Mouse (Mus musculus) heart, postnatal 4 days (tissue): ENCODE measurements around the gene Parp11. TPM values are rescaled to one million over a fixed set of nuclear protein-coding genes. Genes with fewer than 3 reads are reported as not detected.
A peak's percentile ranks its signal among the peaks of the same experiment; 100 is the strongest.

ENCODE experiments used
- DNase-seq: peaks from one replicate; pipeline ENCODE4 v3.0.0; 2021
- total RNA-seq, 2 experiments: library from RNA; stranded (reverse); gene quantifications; 2 replicates each; pipeline ENCODE4 v1.2.3; 2021

Gene Parp11
- 10 to 100 TPM; 13.7 to 18.5 TPM for total RNA-seq

- peak; percentile 79 for DNase-seq
These were observed at the start of gene Parp11 for GRCm38 (mm10) chr6:127446436-127446890. Gene Parp11 (plus strand): TSS chr6:127446840.

DNA sequence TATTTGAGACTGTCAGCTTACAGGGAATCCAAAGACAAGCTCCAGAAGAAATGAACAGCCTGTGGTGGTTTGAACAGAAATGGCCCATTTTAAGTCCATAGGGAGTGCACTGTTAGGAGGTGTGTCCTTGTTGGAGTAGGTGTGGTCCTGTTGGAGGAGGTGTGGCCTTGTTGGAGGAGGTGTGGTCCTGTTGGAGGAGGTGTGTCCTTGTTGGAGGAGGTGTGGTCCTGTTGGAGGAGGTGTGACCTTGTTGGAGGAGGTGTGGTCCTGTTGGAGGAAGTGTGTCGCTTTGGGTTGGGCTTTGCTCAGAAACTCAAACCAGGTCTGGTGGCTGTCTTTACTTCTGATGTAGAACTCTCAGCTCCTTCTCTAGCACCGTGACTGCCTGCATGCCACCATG lies 48.6 kb upstream of the Parp11 start:
- DNase-seq: no peak

- DNase-seq: no peak
These were observed 45.2 kb upstream of the Parp11 start for GRCm38 (mm10) chr6:127401419-127401818.

DNA sequence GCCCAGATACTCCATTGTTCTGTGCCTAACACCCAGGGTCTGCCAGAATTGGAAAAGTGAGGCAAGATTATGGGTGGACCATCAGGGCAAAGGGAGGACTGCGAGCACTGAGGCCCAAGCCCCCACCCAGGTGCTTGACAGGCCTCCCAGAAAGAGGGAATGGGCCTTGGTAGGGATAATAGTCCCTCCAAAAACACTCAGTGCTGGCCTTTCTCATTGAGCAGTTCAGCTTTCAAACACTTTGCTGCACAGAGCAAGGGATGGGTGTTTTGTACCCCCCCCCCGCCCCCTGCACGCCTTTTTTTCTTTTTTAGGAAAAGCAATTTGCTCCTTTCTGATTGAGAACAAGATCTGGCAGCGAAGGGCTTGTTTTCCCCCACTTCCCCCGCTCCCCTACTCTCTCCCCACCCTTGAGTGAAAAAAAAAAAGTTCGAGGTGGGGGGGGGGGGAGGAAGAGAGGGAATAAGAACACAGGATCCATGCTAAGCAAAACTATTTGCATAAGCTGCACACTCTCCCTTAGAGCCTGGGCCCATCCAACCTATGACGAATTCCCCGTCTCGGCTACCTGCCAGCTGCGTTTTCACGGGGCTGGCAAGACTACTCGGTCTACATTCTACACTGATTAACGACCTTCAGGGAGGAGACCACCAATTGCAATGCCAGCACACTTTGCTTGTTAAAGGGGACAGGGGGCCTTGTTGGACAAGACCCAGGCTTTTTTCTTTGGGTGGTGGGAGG lies 42.4 kb upstream of the Parp11 start:
- DNase-seq: peak; percentile 69

DNA sequence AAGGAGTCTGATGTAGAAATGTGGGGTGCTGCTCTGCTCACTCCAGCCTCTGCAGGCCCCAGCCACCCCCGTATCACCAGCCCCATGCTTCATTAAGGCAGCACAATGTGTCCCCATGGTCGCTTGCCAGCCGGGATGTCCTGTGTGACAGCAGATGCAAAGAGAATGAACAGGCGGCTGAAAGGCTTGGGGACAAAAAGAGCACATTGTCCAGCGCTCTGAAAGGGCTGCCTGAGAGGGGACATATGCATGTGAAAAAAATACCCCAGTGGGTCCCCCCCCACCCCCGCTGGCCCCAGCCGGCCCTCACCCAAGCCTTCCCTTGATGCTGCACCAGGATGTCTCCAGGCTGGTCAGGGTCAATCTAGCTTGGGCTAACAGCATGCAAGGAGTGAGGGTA lies 41.0 kb upstream of the Parp11 start:
- no peak for DNase-seq

DNA sequence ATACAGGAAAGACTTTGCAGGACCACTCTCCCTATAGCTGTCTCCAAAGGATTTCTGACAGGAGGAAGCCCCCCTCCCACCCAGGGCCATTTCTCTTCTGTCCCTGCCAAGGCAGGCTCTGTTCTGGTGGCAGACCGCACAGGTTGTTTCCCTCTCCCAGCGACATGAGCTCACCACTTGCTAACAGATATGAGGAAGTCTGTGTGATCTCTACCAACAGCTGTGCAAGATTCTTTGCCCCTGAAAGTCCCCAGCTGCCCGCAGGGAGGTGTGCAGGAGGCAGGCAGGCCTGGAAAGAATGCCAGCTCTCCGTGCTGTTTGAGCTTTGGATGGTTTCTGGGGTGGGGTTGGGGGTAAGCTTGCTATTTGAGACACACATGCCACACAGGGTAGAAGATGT lies 38.9 kb upstream of the Parp11 start:
- DNase-seq: no peak

GRCm38 (mm10) chr6:127417525-127418184 lies 29.0 kb upstream of the Parp11 start:
- no peak for DNase-seq

- DNase-seq: no peak
These were observed 28.3 kb upstream of the Parp11 start for GRCm38 (mm10) chr6:127418322-127418721.

GRCm38 (mm10) chr6:127420115-127420514 lies 26.5 kb upstream of the Parp11 start:
- no peak for DNase-seq

DNA sequence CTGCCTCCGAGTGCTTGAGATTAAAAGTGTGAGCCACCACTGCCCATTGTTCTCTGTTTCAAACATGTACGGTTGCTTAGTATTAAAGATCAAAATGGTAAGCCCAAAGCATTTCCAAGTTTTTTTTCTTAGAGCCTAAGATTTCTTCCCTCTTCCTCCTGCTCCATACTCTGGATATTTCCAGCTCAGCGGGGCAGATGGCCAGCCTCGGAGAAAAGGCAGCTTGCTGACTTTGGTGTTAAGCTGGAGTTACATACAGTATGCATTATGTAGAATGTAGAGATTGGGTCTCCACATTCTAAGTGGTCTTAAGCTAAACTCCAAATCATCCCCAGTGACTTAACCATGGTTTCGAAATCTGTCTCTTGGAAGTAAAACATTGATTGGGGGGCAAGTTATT lies 21.5 kb upstream of the Parp11 start:
- no peak for DNase-seq

GRCm38 (mm10) chr6:127430716-127431115 lies 15.9 kb upstream of the Parp11 start:
- no peak for DNase-seq

GRCm38 (mm10) chr6:127431196-127431766 lies 15.4 kb upstream of the Parp11 start:
- DNase-seq: no peak

DNA sequence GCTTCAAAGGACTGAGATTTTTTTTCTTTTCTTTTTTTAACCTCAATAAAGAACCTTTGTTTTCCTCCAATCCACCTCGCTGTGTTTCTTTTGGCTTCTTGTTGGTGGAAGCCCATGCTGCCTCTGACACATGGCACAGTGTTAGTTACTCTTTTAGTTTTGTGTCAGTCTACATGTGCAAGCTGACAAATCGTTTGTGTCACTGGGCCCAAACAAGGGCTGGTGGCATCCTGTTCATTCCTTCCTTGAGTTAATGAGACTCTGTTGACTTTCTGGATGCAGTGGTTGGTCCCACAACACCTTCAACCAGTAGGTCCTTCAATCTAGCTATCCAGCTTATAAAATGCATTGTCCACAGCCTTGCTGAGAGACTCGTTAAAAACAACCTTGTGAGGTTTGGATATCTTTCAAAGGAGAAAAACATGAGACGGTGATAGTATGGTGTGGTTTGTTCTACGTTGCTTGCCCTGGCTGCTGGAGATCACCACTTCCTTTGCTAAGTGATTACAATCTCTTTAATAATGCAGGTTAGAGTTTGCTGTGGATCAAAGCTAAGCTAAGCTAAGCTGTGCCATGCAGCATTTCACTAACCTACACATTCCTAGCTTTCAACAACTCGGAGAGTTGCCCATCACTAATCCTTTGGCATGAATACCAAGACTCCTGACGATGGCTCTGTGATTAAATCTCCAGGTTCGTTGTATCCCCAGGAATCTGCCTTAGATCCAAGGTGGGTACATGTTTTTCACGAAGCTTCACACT lies 12.6 kb upstream of the Parp11 start:
- DNase-seq: no peak

- DNase-seq: no peak
These were observed 12.0 kb upstream of the Parp11 start for GRCm38 (mm10) chr6:127434648-127434984.

DNA sequence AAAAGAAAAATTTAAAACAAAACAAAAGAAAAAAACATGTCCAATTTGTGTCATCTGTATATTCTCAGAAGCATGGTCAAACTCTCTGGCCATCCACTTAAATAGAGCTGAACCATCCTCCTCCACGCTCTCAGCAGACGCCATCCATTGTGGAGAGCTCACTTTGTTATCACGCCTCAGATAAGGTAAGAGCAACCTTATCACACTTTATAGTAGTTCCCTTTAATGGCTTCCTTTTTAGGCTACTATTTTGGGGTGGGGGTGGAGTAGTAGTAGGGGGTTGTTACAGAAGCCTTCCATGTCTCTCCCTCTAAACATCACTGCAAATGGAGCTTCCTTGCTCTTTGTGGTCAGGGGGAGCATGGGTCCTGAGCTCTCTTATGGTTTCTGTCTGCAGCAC lies 7.6 kb upstream of the Parp11 start:
- DNase-seq: no peak

DNA sequence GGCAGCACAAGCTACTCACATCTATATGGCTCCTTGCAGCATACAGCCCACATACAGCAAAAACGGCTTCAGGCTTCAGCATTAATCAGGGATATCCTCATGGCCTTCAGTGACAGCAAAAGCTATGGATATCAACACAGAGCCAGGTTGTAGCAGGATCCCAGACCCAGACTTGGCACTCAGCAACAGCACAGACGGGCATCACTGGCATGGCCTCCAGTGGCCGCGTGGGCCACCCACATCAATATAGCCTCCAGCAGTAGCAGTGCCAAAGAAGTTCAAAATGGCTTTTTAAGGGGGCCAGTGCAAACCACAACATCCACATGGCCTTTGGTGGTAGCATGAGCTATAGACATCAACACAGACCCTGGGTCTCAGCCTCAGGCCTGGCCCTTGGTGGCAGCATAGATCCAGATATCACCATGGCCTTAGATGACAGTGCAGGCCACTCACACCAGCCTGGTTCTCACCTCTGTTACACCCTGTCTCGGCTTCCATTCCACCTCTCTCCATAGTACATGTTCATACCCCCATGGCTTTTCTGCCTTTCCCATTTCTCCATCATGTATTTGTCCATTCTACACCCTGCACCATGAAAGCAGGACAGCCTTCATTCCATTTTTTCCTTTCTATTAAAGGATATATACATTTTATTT lies 7.0 kb upstream of the Parp11 start:
- DNase-seq: no peak

DNA sequence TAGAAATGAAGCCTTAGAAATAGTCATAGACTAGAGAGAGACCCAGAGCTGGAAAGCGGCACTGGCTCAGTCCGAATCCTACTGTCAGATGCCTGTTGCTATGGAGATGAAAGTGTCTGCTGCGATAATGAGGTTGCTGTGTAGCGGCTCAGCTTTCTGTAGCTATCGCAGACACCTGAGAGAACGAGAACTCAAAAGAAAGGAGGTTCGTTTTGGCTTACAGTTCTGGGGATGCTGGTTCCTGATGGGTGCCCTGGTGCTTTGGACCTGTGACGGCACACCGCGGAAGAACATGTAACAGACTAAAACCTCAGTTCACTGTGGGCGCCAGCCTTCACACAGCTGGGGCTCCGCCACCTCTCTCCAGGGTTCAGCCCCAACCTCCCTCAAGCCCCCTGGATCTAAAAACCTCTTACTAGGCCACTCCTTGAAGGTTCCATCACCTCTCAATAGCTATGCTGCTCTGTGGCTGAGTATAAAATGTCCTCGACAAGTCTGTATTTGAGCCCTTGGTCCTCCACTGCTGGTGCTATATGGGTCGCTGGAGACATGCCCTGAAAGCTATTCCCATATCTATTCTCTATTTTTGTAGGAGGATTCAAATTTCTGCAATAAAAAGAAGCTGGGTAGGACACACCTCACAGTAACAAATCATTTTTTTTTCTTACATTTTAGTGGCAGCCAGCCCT lies 6.1 kb upstream of the Parp11 start:
- no peak for DNase-seq

- no peak for DNase-seq
These were observed 4.1 kb upstream of the Parp11 start for GRCm38 (mm10) chr6:127442584-127442983.

- no peak for DNase-seq
These were observed 2.7 kb upstream of the Parp11 start for GRCm38 (mm10) chr6:127443910-127444309.

DNA sequence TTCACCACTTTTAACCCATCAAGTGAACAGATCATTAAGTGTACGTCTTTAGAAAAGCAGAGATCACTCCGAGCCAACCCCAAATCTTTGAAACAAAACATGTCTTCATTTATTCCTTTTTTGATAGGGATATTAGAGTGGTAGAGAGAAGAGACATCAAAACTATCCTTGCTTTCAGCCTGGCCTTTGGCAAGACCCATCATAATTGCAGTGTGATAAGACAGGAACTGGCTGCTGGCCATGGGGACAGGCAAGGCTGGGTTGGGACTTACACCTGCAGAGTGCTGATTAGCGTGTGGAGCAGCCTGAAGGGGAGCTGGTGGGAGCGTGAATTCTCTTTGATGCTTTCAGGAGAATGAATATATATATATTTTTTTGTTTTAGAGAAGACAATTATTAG lies 2.2 kb upstream of the Parp11 start:
- peak; percentile 51 for DNase-seq

GRCm38 (mm10) chr6:127447686-127448460 lies 1.2 kb downstream of the Parp11 start:
- DNase-seq: no peak
